Mouse (Mus musculus): ENCODE measurements around the gene Lpin2. TPM values are rescaled to one million over a fixed set of nuclear protein-coding genes. Genes with fewer than 3 reads are reported as not detected.

The Lpin2 gene
- polyA plus RNA-seq, 1 experiment from 2014 or later, result 45.6 TPM

DNA sequence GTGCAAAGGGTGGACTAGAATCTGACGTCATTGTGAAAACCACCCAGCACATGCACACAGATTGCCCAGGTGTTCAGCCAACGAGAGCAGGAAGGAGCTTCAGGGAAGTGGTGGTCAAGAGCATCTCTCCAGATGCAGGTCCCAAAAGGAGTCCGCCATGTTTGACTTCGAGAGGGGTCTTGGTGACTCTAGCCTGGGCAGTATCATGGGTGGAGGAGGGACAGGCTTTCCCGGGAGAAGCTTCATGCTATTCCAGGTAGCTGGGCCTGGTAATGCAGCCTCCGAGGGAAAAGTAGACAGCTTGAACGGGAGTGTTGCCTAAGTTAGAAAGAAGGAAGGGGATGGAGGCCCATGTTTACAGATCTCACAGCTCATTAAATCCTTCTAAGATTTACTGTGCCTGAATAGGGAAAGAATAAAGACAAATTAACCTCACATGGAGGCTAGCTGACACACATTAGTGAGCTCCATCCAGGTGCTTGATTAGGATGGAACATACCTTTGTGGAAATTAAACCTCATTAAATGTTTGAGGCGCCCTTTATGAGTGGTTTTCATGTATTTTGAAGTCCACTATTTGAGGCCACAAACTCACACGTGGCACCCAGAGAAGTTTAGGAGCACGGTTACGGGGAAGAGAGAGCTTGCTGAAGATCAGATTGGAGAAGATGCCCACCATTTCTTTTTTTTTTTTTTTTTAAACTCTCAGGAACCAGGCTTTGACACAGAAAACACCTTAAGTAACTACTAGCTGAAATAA is 2.6 kb upstream of the Lpin2 start:
- no peak for TF ChIP-seq CTCF (IDR thresholded peaks at IDR 0.05; ENCODE audit: low read depth)
- DNase-seq (ENCODE audit: low spot score), result peak; percentile 64
- Histone ChIP-seq H3K27ac (peak overlapping the region; percentile 25; the same call in 1 of the 2 replicates), H3K9me3 (replicated peaks; ENCODE audit: low read length) (no peaks in the 10 kb centered on the region), H3K27me3 (ENCODE audit: insufficient read depth, low read length) (no peaks in the 10 kb centered on the region), H3K4me2 (ENCODE audit: low read length) (no peak overlapping the region), H3K9ac (ENCODE audit: low read depth, low read length) (no peak overlapping the region), H3K36me3 (ENCODE audit: insufficient read depth, low read length) (no peaks in the 10 kb centered on the region), H3K4me1 (replicated peaks; ENCODE audit: insufficient read depth, low read length) (peaks cover 18% of the 10 kb centered on the region), H3K4me3 (replicated peaks; ENCODE audit: low read depth, low read length) (no peak overlapping the region)
- ATAC-seq (replicated peaks; ENCODE audit: low FRiP score, low read depth), result no peak
- 50% methylated on average over 11 of the region's 11 CpGs for WGBS

DNA sequence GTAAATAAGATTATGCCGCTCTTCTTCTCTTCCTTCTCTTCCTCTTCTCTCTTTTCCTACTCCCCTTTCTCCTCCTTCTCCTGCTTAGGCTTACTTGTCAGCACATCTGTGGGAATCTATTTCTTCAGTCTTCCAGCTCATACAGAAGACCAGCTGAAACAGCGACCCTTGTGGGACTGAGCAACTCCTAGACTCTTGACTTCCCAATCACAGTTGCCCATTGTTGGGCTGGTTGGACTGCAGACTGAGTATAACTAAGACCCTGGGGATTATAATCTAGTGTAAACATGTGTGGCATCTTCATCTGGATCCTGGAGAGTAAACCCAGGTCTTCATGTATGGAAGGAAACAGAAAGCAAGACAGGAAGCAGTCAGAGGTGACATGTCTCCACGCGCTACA is 1.8 kb upstream of the Lpin2 start:
- Histone ChIP-seq H3K9ac (ENCODE audit: low read depth, low read length) (no peak overlapping the region), H3K27ac (no peak overlapping the region), H3K4me1 (replicated peaks; ENCODE audit: insufficient read depth, low read length) (peaks cover 27% of the 10 kb centered on the region), H3K4me3 (replicated peaks; ENCODE audit: low read depth, low read length) (no peak overlapping the region), H3K27me3 (ENCODE audit: insufficient read depth, low read length) (no peaks in the 10 kb centered on the region), H3K4me2 (ENCODE audit: low read length) (no peak overlapping the region), H3K9me3 (replicated peaks; ENCODE audit: low read length) (no peaks in the 10 kb centered on the region), H3K36me3 (ENCODE audit: insufficient read depth, low read length) (no peaks in the 10 kb centered on the region)
- 98% methylated on average over 4 of the region's 4 CpGs for WGBS
- ATAC-seq (replicated peaks; ENCODE audit: low FRiP score, low read depth) (no peak), DNase-seq (ENCODE audit: low spot score) (no peak)
- TF ChIP-seq CTCF (IDR thresholded peaks at IDR 0.05; ENCODE audit: low read depth), result no peak

DNA sequence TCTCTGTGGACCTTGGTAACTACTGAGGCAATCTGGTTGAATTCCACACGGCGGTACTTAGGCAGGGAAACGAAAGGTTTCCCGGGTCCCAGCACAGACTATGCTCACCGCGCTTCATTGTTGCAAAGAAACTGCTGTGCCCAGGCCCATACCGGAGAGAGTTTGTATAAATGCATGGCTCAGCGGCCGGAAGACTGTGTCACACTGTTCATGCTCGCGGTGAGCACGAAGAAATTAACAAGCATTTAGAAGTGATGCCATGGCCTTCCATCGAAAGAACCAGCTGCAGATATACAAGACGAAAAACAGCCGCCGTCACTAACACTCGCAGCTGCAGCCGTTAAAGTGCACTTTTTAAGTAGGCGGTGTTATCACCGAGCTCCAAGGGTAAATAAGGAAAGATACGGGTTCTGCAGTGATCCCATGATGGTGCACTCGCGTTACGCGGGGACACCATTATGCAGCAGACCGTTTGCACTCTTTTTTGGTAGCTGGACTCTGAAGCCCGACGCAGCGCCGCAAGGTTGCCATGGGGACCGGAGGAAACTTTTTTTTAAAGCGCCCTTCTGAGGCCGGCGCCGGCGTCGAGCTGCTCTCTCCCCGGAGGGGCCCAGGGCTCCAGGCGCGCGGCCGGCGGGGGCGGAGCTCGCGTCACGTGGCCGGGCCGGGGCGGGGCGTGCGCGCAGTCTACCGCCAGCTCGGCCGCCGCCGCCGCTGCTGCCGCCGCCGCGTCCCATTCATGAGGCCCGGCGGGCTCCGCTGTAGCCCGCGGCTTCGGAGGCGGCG is 704 bp downstream of the Lpin2 start:
- under 1% methylated on average over 68 of the region's 71 CpGs for WGBS
- no peak for TF ChIP-seq CTCF (IDR thresholded peaks at IDR 0.05; ENCODE audit: low read depth)
- Histone ChIP-seq H3K9me3 (replicated peaks; ENCODE audit: low read length) (no peaks in the 10 kb centered on the region), H3K4me3 (replicated peaks; ENCODE audit: low read depth, low read length) (peak overlapping the region; percentile 94), H3K27ac (peak overlapping the region; percentile 94), H3K27me3 (ENCODE audit: insufficient read depth, low read length) (no peaks in the 10 kb centered on the region), H3K9ac (ENCODE audit: low read depth, low read length) (peak overlapping the region; percentile 95), H3K36me3 (ENCODE audit: insufficient read depth, low read length) (no peaks in the 10 kb centered on the region), H3K4me2 (ENCODE audit: low read length) (peak overlapping the region; percentile 90), H3K4me1 (replicated peaks; ENCODE audit: insufficient read depth, low read length) (peaks cover 32% of the 10 kb centered on the region)
- DNase-seq (ENCODE audit: low spot score) (peak; percentile 96), ATAC-seq (replicated peaks; ENCODE audit: low FRiP score, low read depth) (peak; percentile 95)

DNA sequence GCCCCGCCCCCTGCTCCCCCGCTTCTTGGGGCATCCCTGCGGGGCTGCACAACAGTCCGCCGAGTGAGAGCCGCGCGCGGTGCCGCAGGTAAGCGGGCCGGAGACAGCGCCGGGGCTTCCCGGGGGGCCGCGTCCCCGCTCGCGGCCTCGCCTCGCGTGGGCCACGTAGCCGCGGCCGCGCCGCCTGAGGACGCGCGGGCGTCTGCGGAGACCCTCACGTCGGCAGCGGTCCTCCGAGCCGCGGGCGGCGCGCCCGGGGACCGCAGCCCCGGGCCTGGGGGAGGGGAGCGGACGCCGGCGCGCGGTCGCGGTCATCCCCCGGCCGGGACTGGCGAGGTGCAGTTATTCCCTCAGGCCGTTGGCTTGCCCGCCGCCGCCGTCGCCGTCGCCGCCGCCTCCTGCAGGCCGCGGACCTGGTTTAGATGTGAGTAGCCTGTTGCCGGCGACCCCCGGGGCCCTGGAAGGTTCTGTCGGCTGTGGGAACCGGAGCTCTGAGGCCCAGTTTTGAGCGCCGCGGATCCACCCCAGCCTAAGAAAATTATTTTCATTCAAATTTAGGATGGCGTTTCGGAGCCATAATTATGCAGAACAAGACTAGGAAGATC is 1.4 kb downstream of the Lpin2 start:
- Histone ChIP-seq H3K4me3 (replicated peaks; ENCODE audit: low read depth, low read length) (peak overlapping the region; percentile 94), H3K27me3 (ENCODE audit: insufficient read depth, low read length) (no peaks in the 10 kb centered on the region), H3K4me1 (replicated peaks; ENCODE audit: insufficient read depth, low read length) (peaks cover 32% of the 10 kb centered on the region), H3K9me3 (replicated peaks; ENCODE audit: low read length) (no peaks in the 10 kb centered on the region), H3K9ac (ENCODE audit: low read depth, low read length) (peak overlapping the region; percentile 95), H3K4me2 (ENCODE audit: low read length) (peak overlapping the region; percentile 90), H3K27ac (peak overlapping the region; percentile 94), H3K36me3 (ENCODE audit: insufficient read depth, low read length) (no peaks in the 10 kb centered on the region)
- under 1% methylated on average over 73 of the region's 79 CpGs for WGBS
- no peak for TF ChIP-seq CTCF (IDR thresholded peaks at IDR 0.05; ENCODE audit: low read depth)
- ATAC-seq (replicated peaks; ENCODE audit: low FRiP score, low read depth), result no peak
- DNase-seq (ENCODE audit: low spot score), result no peak

DNA sequence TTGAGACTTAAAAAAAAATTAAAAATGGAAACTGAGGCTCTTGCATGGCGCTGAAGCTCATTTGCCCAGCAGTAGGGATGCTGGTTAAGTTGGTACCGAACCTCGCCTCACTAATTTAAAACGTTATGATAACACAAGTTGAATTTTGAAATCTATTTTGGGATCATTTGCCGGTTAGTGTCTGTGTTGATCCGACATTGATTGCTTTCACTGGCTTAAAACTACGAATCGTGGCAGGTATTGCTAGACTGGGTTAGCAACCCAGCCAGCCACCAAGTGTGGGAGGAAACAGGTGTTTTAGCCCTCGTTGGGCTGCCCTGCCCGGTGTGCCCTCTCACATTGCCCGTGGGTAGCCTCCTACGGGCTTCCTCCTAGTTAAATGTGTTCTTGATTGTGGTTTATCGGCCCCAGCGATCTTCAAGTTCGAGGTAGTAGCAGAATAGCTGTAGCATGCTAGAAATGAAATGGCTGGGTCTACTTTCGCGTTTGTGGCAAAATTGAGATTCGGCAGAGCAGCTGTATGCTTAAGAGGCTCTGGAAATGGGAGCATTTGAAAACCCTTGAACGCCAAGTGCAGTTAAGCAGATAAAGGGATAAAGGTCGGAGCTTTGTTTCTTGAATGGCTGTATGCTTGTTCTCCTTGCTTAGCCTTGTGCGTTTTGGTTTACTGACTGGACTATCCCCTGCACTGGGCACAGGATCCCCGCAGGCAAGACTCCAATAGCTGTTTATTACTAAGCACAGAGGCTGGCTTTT is 2.2 kb downstream of the Lpin2 start:
- ATAC-seq (replicated peaks; ENCODE audit: low FRiP score, low read depth) (no peak), DNase-seq (ENCODE audit: low spot score) (peak; percentile 53)
- 3% methylated on average over 22 of the region's 22 CpGs for WGBS
- peak overlapping the region; percentile 94 for H3K27ac ChIP-seq
- H3K4me1 ChIP-seq (replicated peaks; ENCODE audit: insufficient read depth, low read length), result peaks cover 25% of the 10 kb centered on the region
- no peak for TF ChIP-seq CTCF (IDR thresholded peaks at IDR 0.05; ENCODE audit: low read depth)
- no peaks in the 10 kb centered on the region for H3K27me3 ChIP-seq (ENCODE audit: insufficient read depth, low read length)
- no peaks in the 10 kb centered on the region for H3K9me3 ChIP-seq (replicated peaks; ENCODE audit: low read length)
- H3K4me3 ChIP-seq (replicated peaks; ENCODE audit: low read depth, low read length), result peak overlapping the region; percentile 94
- peak overlapping the region; percentile 90 for H3K4me2 ChIP-seq (ENCODE audit: low read length)
- H3K36me3 ChIP-seq (ENCODE audit: insufficient read depth, low read length), result no peaks in the 10 kb centered on the region
- H3K9ac ChIP-seq (ENCODE audit: low read depth, low read length), result peak overlapping the region; percentile 95
